Mouse (Mus musculus) retina, postnatal 1 day (tissue): ENCODE data around the gene Gm3159.
A peak's percentile ranks its signal among the peaks of the same experiment; 100 is the strongest.
"Not testable (repeated sequence)": the region's sequence is repeated elsewhere in the genome, so short reads cannot be mapped to it uniquely, and the experiment has no call there.

Experiments
- DNase-seq: peaks from one replicate; pipeline ENCODE4 v3.0.0-alpha.2; 2012

Gm3159 gene

GRCm38 (mm10) chr14:4397226-4397625 lies at the start of gene Gm3159:
Gene Gm3159 (plus strand): TSS chr14:4397526.
- not testable (repeated sequence) for DNase-seq

- DNase-seq = not testable (repeated sequence)
These were observed 28.3 kb upstream of the Gm3159 start for GRCm38 (mm10) chr14:4368991-4369390.

- not testable (repeated sequence) for DNase-seq
These were observed 27.6 kb upstream of the Gm3159 start for GRCm38 (mm10) chr14:4369691-4370090.

GRCm38 (mm10) chr14:4377871-4378270 lies 19.5 kb upstream of the Gm3159 start:
- not testable (repeated sequence) for DNase-seq

- not testable (repeated sequence) for DNase-seq
These were observed 11.7 kb upstream of the Gm3159 start for GRCm38 (mm10) chr14:4385606-4386005.

GRCm38 (mm10) chr14:4392841-4393530 lies 4.3 kb upstream of the Gm3159 start:
- not testable (repeated sequence) for DNase-seq

GRCm38 (mm10) chr14:4398624-4399023 lies 1.3 kb downstream of the Gm3159 start:
- DNase-seq = not testable (repeated sequence)

- not testable (repeated sequence) for DNase-seq
These were observed 2.9 kb downstream of the Gm3159 start for GRCm38 (mm10) chr14:4400115-4400789.

- DNase-seq = not testable (repeated sequence)
These were observed 3.9 kb downstream of the Gm3159 start for GRCm38 (mm10) chr14:4401245-4401644.

- DNase-seq = not testable (repeated sequence)
These were observed 6.5 kb downstream of the Gm3159 start for GRCm38 (mm10) chr14:4403840-4404239.

- DNase-seq = not testable (repeated sequence)
These were observed 12.6 kb downstream of the Gm3159 start for GRCm38 (mm10) chr14:4409939-4410338.

GRCm38 (mm10) chr14:4414965-4415835 lies 17.9 kb downstream of the Gm3159 start, which contains the start of gene Gm3164:
Gene Gm3164 (plus strand): TSS chr14:4415448.
- DNase-seq = peak; percentile 27

GRCm38 (mm10) chr14:4430692-4431091 lies 33.4 kb downstream of the Gm3159 start, which contains the start of gene Gm3173:
Gene Gm3173 (plus strand): TSS chr14:4430992.
- not testable (repeated sequence) for DNase-seq
